8 mouse cellular contexts compared by ENCODE assay signal in genomic region chr14:53042016-53042415, GRCm38 (mm10).
DNase-seq lines count a peak whose midpoint lies in the region; ATAC-seq and TF ChIP-seq lines count a peak whose summit lies in the region.
"Not testable (repeated sequence)": the region's sequence is repeated elsewhere in the genome, so short reads cannot be mapped to it uniquely, and the experiment has no call there.

No protein-coding gene starts in this region.

- H3K4me2 ChIP-seq in lung, postnatal 0 days (replicated peaks; ENCODE audit: low read depth, low read length); neural tube, embryonic 14.5 days (ENCODE audit: low read depth, low read length): not testable (repeated sequence)

- not testable (repeated sequence) for TF ChIP-seq EP300 in lung, postnatal 0 days (IDR thresholded peaks at IDR 0.05)

- H3K36me3 ChIP-seq in lung, postnatal 0 days (ENCODE audit: insufficient read depth, low read length); neural tube, embryonic 14.5 days (ENCODE audit: control insufficient read depth, insufficient read depth, low read length): not testable (repeated sequence)

- not testable (repeated sequence) for H3K9me3 ChIP-seq in lung, postnatal 0 days (ENCODE audit: low read length); neural tube, embryonic 14.5 days (ENCODE audit: control insufficient read depth, low read length)

- H3K27ac ChIP-seq in layer of hippocampus, adult 2 months; lung, postnatal 0 days (ENCODE audit: low read length); neural tube, embryonic 14.5 days (ENCODE audit: low read depth, low read length): not testable (repeated sequence)

- DNase-seq in ES-CJ7 (ENCODE audit: low read depth, low spot score) = peak; percentile 64
- peak; percentile 2 for DNase-seq in cerebellum, postnatal 10 days
- DNase-seq in layer of hippocampus, adult 2 months (ENCODE audit: low spot score in 2 of 2); lung, postnatal 0 days (ENCODE audit: low spot score): not testable (repeated sequence)
- peak; percentile 46 for DNase-seq in thymus, postnatal 4 days

- H3K27me3 ChIP-seq in lung, postnatal 0 days (replicated peaks; ENCODE audit: insufficient read depth, low read length); neural tube, embryonic 14.5 days (ENCODE audit: control insufficient read depth, insufficient read depth, low read length): not testable (repeated sequence)

- H3K4me1 ChIP-seq in lung, postnatal 0 days (ENCODE audit: insufficient read depth, low read depth, low read length); neural tube, embryonic 14.5 days (ENCODE audit: control insufficient read depth, insufficient read depth, low read length): not testable (repeated sequence)

- peak; percentile 63 for TF ChIP-seq CTCF in layer of hippocampus, adult 2 months (conservative IDR thresholded peaks at IDR 0.05)
- TF ChIP-seq CTCF in lung, postnatal 0 days (IDR thresholded peaks at IDR 0.05) = peak; percentile 43

- ATAC-seq in erythroblast, adult 5-6 weeks (replicated peaks; ENCODE audit: low FRiP score, poor library complexity, severe bottlenecking) = peak; percentile 72; the same call in 1 of the 2 replicates
- peak; percentile 42 to 70; a peak in 3 of 4 replicates for ATAC-seq in hematopoietic stem cell, adult 5-6 weeks (replicated peaks in 1 of 2; ENCODE audit: insufficient read depth in 1 of 2, low FRiP score in 2 of 2, low TSS enrichment in 1 of 2, low read depth in 1 of 2, poor library complexity in 2 of 2, severe bottlenecking in 2 of 2)
- ATAC-seq in lung, postnatal 0 days = not testable (repeated sequence)
- peak; percentile 41; the same call in 1 of the 2 replicates for ATAC-seq in neural tube, embryonic 14.5 days (ENCODE audit: low read depth)

- not testable (repeated sequence) for H3K4me3 ChIP-seq in layer of hippocampus, adult 2 months; lung, postnatal 0 days (ENCODE audit: low read depth, low read length); neural tube, embryonic 14.5 days (ENCODE audit: low read depth, low read length)

- not testable (repeated sequence) for H3K9ac ChIP-seq in lung, postnatal 0 days (replicated peaks; ENCODE audit: low read depth); neural tube, embryonic 14.5 days (replicated peaks; ENCODE audit: low read depth, low read length)

- WGBS in lung, postnatal 0 days = 16% methylated on average over 3 of the region's 3 CpGs
- WGBS in neural tube, embryonic 14.5 days = 25% methylated on average over 3 of the region's 3 CpGs
